Mouse (Mus musculus): ENCODE results near the gene Kbtbd12. TPM values are rescaled to one million over a fixed set of nuclear protein-coding genes. Genes with fewer than 3 reads are reported as not detected.

The Kbtbd12 gene
- polyA plus RNA-seq, 1 experiment from 2014 or later, result 0.28 TPM

GRCm38 (mm10) chr6:88557548-88557947 is 80.2 kb downstream of the Kbtbd12 start:
- WGBS, result 15% methylated on average over 4 of the region's 4 CpGs
- Histone ChIP-seq H3K27ac (replicated peaks) (no peak overlapping the region), H3K9me3 (ENCODE audit: control insufficient read depth, low read length) (no peaks in the 10 kb centered on the region), H3K27me3 (ENCODE audit: control insufficient read depth, insufficient read depth, low read length) (no peaks in the 10 kb centered on the region), H3K4me1 (replicated peaks; ENCODE audit: control insufficient read depth, insufficient read depth) (no peaks in the 10 kb centered on the region), H3K36me3 (ENCODE audit: control insufficient read depth, insufficient read depth, low read length) (no peaks in the 10 kb centered on the region), H3K4me2 (replicated peaks; ENCODE audit: low read depth) (no peak overlapping the region), H3K9ac (ENCODE audit: low read length) (no peak overlapping the region), H3K4me3 (ENCODE audit: low read depth, low read length) (no peak overlapping the region)
- ATAC-seq (ENCODE audit: low FRiP score, low TSS enrichment) (no peak), DNase-seq (ENCODE audit: low spot score) (no peak)
- TF ChIP-seq EP300 (optimal IDR thresholded peaks at IDR 0.05) (no peak), CTCF (IDR thresholded peaks at IDR 0.05; ENCODE audit: low read depth) (no peak)

- Histone ChIP-seq H3K4me3 (ENCODE audit: low read depth, low read length) (no peak overlapping the region), H3K4me1 (replicated peaks; ENCODE audit: control insufficient read depth, insufficient read depth) (no peaks in the 10 kb centered on the region), H3K27ac (replicated peaks) (no peak overlapping the region), H3K9me3 (ENCODE audit: control insufficient read depth, low read length) (no peaks in the 10 kb centered on the region), H3K36me3 (ENCODE audit: control insufficient read depth, insufficient read depth, low read length) (no peaks in the 10 kb centered on the region), H3K4me2 (replicated peaks; ENCODE audit: low read depth) (no peak overlapping the region), H3K9ac (ENCODE audit: low read length) (no peak overlapping the region), H3K27me3 (ENCODE audit: control insufficient read depth, insufficient read depth, low read length) (no peaks in the 10 kb centered on the region)
- no peak for DNase-seq (ENCODE audit: low spot score)
- no peak for ATAC-seq (ENCODE audit: low FRiP score, low TSS enrichment)
- WGBS, result 93% methylated on average over 2 of the region's 2 CpGs
- TF ChIP-seq CTCF (IDR thresholded peaks at IDR 0.05; ENCODE audit: low read depth), result no peak
- TF ChIP-seq EP300 (optimal IDR thresholded peaks at IDR 0.05), result no peak
Observed at GRCm38 (mm10) chr6:88549916-88550315, 87.8 kb downstream of the Kbtbd12 start.

- peak; percentile 63 for DNase-seq (ENCODE audit: low spot score)
- H3K4me3 ChIP-seq (ENCODE audit: low read depth, low read length), result no peak overlapping the region
- ATAC-seq (ENCODE audit: low FRiP score, low TSS enrichment), result no peak
Observed at GRCm38 (mm10) chr6:88549137-88549814, 88.5 kb downstream of the Kbtbd12 start.

DNA sequence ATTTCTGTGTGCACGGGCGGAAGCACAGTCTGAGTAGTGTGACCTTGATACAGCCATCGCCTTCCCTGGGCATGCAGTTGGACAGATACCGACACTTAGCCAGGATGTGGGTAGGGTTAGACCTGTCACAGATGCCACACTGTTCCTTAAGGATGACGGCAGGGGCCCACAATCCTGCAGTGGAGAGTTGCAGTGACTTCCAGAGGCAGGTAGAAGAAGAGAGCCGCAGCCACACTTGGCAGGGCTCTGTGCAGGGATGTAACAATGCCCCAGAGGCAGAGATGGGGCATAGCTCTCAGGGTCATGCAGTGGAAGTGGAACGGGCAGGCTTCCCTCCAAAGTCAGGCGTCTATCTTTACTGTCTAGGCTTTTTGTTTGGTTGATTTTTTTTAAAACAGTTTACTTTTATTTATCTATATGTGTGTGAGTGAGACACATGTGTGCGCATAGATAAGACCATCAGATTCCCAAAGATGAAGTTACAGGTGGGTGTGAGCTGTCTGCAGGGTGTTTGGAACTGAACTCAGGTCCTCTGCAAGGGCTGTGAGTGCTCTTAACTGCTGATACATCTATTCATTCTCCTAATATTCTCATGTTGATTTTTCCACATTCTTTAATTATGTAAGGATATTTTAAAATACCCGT is 89.2 kb downstream of the Kbtbd12 start:
- Histone ChIP-seq H3K4me1 (replicated peaks; ENCODE audit: control insufficient read depth, insufficient read depth) (no peaks in the 10 kb centered on the region), H3K9ac (ENCODE audit: low read length) (no peak overlapping the region), H3K36me3 (ENCODE audit: control insufficient read depth, insufficient read depth, low read length) (no peaks in the 10 kb centered on the region), H3K4me2 (replicated peaks; ENCODE audit: low read depth) (no peak overlapping the region), H3K27ac (replicated peaks) (no peak overlapping the region), H3K4me3 (ENCODE audit: low read depth, low read length) (no peak overlapping the region), H3K27me3 (ENCODE audit: control insufficient read depth, insufficient read depth, low read length) (no peaks in the 10 kb centered on the region), H3K9me3 (ENCODE audit: control insufficient read depth, low read length) (no peaks in the 10 kb centered on the region)
- TF ChIP-seq CTCF (IDR thresholded peaks at IDR 0.05; ENCODE audit: low read depth), result no peak
- TF ChIP-seq EP300 (optimal IDR thresholded peaks at IDR 0.05), result no peak
- WGBS, result 76% methylated on average over 10 of the region's 10 CpGs
- no peak for ATAC-seq (ENCODE audit: low FRiP score, low TSS enrichment)
- no peak for DNase-seq (ENCODE audit: low spot score)

More at GRCm38 (mm10) chr6:88549137-88549814, 88.5 kb downstream of the Kbtbd12 start:
- no peaks in the 10 kb centered on the region for H3K27me3 ChIP-seq (ENCODE audit: control insufficient read depth, insufficient read depth, low read length)
- H3K9me3 ChIP-seq (ENCODE audit: control insufficient read depth, low read length), result no peaks in the 10 kb centered on the region
- no peak overlapping the region for H3K27ac ChIP-seq (replicated peaks)
- H3K4me1 ChIP-seq (replicated peaks; ENCODE audit: control insufficient read depth, insufficient read depth), result no peaks in the 10 kb centered on the region
- 28% methylated on average over 4 of the region's 4 CpGs for WGBS
- TF ChIP-seq EP300 (optimal IDR thresholded peaks at IDR 0.05) (no peak), CTCF (IDR thresholded peaks at IDR 0.05; ENCODE audit: low read depth) (peak; percentile 77)
- H3K9ac ChIP-seq (ENCODE audit: low read length), result no peak overlapping the region
- H3K36me3 ChIP-seq (ENCODE audit: control insufficient read depth, insufficient read depth, low read length), result no peaks in the 10 kb centered on the region
- H3K4me2 ChIP-seq (replicated peaks; ENCODE audit: low read depth), result no peak overlapping the region

GRCm38 (mm10) chr6:88545397-88545790 is 92.4 kb downstream of the Kbtbd12 start:
- Histone ChIP-seq H3K4me2 (replicated peaks; ENCODE audit: low read depth) (no peak overlapping the region), H3K27ac (replicated peaks) (no peak overlapping the region), H3K27me3 (ENCODE audit: control insufficient read depth, insufficient read depth, low read length) (no peaks in the 10 kb centered on the region), H3K4me1 (replicated peaks; ENCODE audit: control insufficient read depth, insufficient read depth) (no peaks in the 10 kb centered on the region), H3K36me3 (ENCODE audit: control insufficient read depth, insufficient read depth, low read length) (no peaks in the 10 kb centered on the region), H3K9ac (ENCODE audit: low read length) (no peak overlapping the region), H3K4me3 (ENCODE audit: low read depth, low read length) (no peak overlapping the region), H3K9me3 (ENCODE audit: control insufficient read depth, low read length) (no peaks in the 10 kb centered on the region)
- WGBS, result 37% methylated on average over 10 of the region's 10 CpGs
- TF ChIP-seq CTCF (IDR thresholded peaks at IDR 0.05; ENCODE audit: low read depth) (no peak), EP300 (optimal IDR thresholded peaks at IDR 0.05) (no peak)
- DNase-seq (ENCODE audit: low spot score) (no peak), ATAC-seq (ENCODE audit: low FRiP score, low TSS enrichment) (no peak)
